Mouse (Mus musculus): ENCODE results near the gene Has3.

DNA sequence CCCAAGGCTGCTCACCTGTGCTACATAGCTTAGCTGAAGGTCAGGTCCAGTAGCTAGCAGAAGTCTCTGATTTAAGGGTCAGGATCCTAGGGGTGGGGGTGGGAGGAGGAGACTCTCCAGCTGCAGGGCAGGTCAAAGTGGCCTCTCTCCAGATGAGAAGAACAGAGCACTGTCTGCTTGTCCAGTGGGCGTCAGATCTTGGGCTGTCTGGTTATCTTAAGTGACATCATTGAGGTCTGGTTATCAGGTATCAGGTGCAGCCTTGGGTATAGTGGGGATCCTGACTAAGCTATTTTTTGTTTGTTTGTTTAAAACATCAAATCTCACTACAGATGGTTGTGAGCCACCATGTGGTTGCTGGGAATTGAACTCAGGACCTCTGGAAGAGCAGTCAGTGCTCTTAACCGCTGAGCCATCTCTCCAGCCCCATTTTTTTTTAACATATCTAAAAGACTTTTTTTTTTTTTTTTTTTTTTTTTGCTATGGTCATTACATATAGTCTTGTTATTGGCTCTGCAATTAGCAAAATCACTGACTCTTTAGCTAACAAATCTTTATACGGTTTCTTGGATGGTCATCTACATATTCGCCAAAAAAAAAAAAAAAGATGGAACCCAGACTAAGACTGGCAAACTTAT, 63.6 kb downstream of the Has3 start:
- TF ChIP-seq POLR2A (IDR thresholded peaks at IDR 0.05; ENCODE audit: low read depth, low read length) (no peak), CTCF (IDR thresholded peaks at IDR 0.05; ENCODE audit: extremely low read depth, insufficient read length, insufficient replicate concordance, low read depth, low read length) (no peak)

Measured in small intestine, adult 2 months (tissue).